Mouse (Mus musculus): ENCODE data around the gene Ccnb1. TPM values are rescaled to one million over a fixed set of nuclear protein-coding genes. Genes with fewer than 3 reads are reported as not detected.

Gene Ccnb1
- 124 and 147 TPM in 2 replicates for polyA plus RNA-seq (2012; rRNA removed)

GRCm38 (mm10) chr13:100786414-100786867, at the start of gene Ccnb1:
TSS of gene Ccnb1 (minus strand) at chr13:100786570.

DNA sequence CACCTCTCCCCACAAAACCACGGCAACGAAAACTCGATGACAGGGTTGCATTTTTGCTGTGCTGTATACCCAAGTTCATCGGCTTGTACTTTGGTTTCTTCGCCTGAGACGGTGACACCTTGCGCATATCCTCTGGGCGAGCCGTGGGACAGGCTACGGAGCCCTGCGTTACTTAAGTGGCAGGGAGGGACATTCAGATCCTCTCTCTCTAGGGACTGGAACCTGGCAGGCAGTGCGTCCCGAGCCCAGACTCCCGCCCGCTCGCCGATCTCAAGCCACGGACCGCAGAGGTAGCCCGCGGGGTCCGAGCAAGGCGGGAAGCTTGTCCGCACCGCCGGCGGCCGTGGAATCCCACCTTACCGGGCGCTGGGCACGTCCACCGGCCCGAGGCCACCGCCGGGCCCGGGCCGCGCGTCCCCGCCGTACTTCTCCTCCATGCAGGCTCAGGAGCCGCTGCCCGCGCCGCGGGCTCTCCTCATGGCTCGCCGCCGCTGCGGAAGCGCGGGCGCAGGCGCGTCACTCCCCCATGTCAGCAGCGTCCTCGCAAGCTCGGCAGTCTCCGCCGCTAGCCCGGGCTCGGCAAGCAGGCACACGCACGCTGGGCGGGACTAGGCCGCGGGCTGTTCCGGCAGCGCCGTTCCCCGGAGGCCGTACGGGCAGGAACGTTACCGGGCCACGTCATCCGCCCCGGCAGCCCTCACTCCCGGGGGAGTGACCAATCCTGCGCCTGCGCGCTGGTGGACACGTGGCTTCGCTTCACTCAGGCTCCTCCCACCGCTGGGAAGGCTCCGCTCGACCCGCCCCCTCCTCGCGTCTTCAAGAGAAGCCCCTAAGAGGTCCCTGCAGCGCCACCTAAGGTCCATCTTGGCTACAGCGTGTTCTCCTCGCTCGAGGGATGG, 46.6 kb upstream of the Ccnb1 start, which contains the start of gene Slc30a5:
TSS of gene Slc30a5 (minus strand) at position 687 of the 899 bp plus-strand sequence.

DNA sequence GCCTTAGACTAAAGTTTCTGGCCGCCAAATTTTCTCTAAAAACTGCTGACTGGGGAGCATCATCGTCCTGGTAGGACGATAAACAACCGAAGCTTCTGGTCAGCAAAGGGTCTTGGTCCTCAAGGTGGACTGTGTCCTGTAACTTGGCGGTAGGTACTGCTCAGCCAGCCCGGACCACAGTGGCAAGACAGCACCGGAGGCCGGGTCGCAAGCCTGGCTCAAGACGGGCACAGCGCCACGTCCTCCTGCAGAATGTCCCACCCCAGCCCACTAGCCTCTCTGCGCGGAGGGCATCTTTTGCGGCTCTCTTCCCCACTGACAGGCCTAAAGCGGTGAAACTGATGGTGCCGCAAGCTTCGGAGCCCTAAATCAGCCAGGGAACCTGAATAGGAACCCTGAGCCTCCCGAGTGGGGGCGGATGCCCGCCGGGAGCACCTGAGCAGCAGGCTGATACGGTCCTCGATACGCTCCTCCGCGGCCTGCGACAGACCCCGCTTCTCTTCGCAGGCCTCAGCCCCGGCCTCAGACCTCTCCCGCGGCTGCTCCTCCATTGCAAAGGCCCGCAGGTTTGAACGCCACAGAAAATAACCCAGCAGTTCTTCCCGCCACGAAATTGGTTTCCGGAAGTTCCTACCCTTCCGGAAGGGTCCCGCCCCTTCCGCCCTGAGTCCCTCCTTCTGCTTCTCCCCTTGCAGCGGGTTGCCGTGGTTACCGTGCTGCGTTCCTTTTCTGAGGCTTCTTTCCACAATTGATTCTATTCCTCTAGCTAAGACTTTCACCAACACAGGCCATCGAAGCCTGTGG, 10.9 kb downstream of the Ccnb1 start, which contains the start of gene Cenph:
TSS of gene Cenph (minus strand) at position 648 of the 804 bp plus-strand sequence.

GRCm38 (mm10) chr13:100744036-100744744, 42.2 kb downstream of the Ccnb1 start, which contains the start of gene Mrps36:
TSS of gene Mrps36 (minus strand) at chr13:100744659.

DNA sequence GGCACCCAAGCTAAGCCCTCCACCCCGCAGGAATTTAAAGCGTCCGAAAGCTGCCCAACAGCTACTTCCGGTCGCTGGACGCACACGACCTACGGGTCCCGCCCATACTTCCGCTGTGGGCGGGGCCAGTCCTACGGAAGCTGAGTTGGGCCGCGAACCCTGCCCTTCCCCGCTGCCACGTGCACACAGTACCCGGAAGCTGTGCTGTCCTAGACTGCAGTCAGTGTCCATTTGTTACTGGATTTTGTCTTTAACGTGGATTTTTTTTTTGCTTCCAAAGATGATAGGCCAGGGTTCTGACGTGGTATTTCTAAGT, 55.6 kb downstream of the Ccnb1 start, which contains the start of gene Cdk7:
TSS of gene Cdk7 (minus strand) at position 79 of the 316 bp plus-strand sequence.

Other genes starting within 250 kb of the Ccnb1 start
- 3.0 and 3.3 TPM in 2 replicates for gene Ocln, start 233.9 kb downstream of the Ccnb1 start, polyA plus RNA-seq (2012; rRNA removed)
- gene Marveld2, start 169.6 kb downstream of the Ccnb1 start, polyA plus RNA-seq (2012; rRNA removed): 3.6 and 4.5 TPM in 2 replicates
- 121 and 132 TPM in 2 replicates for gene Ak6, start 135.6 kb downstream of the Ccnb1 start, polyA plus RNA-seq (2012; rRNA removed)
- gene Rad17, start 135.5 kb downstream of the Ccnb1 start, polyA plus RNA-seq (2012; rRNA removed): 8.9 and 10.1 TPM in 2 replicates
- 9.7 and 10.4 TPM in 2 replicates for gene Taf9, start 135.0 kb downstream of the Ccnb1 start, polyA plus RNA-seq (2012; rRNA removed)
- gene Ccdc125, start 116.9 kb downstream of the Ccnb1 start, polyA plus RNA-seq (2012; rRNA removed): 4.3 TPM in 2 replicates
- 16.5 and 19.9 TPM in 2 replicates for gene Cdk7, start 55.6 kb downstream of the Ccnb1 start, polyA plus RNA-seq (2012; rRNA removed)
- gene Mrps36, start 41.9 kb downstream of the Ccnb1 start, polyA plus RNA-seq (2012; rRNA removed): 54.7 and 58.2 TPM in 2 replicates
- 26.5 and 31.2 TPM in 2 replicates for gene Cenph, start 10.7 kb downstream of the Ccnb1 start, polyA plus RNA-seq (2012; rRNA removed)
- gene Slc30a5, start 46.9 kb upstream of the Ccnb1 start, polyA plus RNA-seq (2012; rRNA removed): 20.1 and 24.1 TPM in 2 replicates